Mouse (Mus musculus) neutrophil, adult 5-6 weeks (primary cell): ENCODE measurements around the gene Nadk. TPM values are rescaled to one million over a fixed set of nuclear protein-coding genes. Genes with fewer than 3 reads are reported as not detected.
A peak's percentile ranks its signal among the peaks of the same experiment; 100 is the strongest.

Experiments used
- ATAC-seq: fragments of 151-379, 151-347 bp; 2 replicates; pipeline ENCODE4 v1.8.0; 2017; ENCODE audit warnings: mild to moderate bottlenecking, moderate TSS enrichment; ENCODE audit not compliant: insufficient number of reproducible peaks, poor library complexity, low FRiP score, severe bottlenecking; ENCODE audit errors: extremely low read depth
- total RNA-seq: library from RNA; stranded (forward); fragments of 200-1000 nt; gene quantifications from 2 replicates; pipeline ENCODE4 v1.2.3, GENCODE M21; 2017

Gene Nadk
- total RNA-seq, 1 experiment from 2014 or later, result 281 TPM

DNA sequence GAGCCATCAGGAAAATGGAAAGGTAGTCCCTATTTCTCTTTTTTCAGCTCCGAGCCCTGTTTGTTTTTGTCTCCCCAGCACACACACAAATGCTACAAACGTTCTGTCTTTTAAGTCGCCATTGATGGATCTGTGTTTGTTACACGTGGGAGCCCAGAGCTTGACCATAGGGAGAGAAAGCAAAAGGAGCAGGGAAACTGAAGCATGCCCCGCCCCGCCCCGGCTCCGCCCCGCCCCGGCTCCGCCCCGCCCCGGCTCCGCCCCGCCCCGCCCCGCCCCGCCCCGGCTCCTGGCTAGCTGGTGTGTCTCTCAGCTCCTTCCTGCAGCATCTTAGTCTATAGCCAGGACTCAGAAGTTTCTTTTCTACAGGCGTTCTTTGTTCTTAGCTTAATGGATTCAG, 36.4 kb downstream of the Nadk start:
- no peak for ATAC-seq

DNA sequence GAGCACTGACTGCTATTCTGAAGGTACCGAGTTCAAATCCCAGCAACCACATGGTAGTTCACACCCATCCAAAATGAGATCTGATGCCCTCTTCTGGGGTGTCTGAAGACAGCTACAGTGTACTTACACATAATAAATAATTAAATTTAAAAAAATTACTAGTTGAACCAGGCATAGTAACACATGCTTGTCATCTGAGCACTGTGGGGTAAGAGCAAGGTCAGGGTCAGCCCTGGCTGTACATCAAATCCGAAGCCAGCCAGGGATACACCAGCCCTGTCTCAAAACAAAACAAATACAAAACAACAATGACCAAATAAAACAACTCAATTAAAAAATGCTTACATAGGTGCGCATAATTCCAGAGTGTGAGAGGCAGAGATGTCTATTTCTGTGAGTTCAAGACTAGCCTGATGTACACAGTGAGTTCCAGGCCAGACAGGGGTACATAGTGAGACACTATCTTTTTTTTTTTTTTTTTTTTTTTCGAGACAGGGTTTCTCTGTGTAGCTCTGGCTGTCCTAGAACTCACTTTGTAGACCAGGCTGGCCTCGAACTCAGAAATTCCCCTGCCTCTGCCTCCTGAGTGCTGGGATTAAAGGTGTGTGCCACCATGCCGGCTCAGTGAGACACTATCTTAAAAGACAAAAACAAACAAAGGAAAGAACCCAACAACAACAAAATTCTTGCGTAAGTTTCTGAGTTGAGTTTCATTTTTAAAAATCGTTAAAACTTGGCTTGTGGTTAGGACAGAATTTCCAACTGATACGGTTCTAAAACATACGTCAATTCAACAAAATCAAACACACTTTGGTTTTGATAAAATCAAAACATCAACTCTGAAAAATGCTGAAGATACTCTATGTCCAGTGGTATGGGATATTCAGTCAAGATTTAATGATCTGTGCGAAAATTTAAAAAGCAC, 38.0 kb downstream of the Nadk start:
- no peak for ATAC-seq

DNA sequence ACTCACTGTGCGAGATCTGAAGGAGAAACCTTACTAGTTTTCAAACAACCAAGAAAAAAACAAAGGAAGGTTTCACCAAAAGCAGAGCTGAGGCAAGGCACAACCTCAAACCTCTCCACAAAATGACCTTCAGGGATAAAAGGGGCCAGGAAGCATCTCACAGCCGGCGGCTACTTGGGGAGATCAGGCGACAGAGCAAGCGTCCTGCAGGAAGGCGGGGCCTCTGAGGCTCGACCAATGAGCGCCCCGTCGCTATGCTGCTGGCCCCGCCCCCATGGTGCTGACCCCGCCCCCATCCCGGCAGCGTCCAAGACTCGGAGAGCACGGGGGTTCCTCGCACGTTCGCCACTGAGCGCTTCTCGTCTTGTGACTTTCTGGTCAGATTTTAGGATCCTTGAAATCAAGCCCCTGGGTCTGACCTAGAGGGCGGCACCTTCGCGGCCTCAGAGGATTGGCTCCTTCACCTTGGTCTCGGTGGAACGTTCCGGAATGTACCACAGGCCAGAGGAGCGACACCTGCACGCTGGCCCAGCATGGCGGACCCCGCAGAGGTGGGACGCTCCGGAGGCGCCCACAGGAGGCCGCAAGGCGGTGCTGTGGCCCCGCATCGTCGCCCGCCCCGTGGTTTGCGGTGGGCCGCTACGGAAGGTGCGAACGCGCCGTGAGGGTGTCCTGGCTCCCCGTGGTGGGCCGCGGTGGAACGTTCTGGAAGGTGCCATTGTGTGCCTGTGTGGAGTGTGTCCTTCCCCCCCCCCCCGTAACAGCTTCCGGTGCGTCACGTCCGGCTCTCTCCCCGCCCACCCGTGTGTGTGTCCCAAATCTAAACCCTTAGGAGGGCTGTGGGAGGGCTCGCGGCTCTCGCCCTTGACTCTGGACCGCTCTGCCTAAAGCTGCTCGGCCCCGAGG, 39.2 kb downstream of the Nadk start, which contains the start of gene Slc35e2:
Slc35e2 (plus strand) TSS at position 326 of the 906 bp plus-strand sequence.
- ATAC-seq, result peak; percentile 92

DNA sequence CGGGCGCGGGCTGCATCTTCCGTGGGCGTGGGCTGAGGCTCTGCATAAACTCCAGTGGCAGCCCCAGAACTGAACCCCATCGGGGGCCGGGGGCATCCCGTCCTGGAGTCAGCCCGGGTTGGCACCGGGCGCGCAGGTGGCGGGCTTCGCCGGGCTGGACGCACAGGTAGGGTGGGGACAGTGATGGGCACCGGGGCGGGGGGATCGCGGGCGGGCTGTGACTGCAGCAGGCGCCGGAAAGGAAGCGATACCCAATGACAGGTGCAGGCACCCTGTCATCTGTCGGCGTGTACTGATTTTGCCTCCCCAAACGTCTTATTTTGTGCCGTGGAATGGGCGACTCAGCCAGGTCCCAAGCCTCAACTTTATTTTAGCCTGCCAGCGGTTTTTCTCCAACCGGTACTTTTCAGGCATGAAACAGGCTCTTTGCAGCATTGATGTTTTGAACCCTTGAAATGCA, 39.8 kb downstream of the Nadk start:
- no peak for ATAC-seq

DNA sequence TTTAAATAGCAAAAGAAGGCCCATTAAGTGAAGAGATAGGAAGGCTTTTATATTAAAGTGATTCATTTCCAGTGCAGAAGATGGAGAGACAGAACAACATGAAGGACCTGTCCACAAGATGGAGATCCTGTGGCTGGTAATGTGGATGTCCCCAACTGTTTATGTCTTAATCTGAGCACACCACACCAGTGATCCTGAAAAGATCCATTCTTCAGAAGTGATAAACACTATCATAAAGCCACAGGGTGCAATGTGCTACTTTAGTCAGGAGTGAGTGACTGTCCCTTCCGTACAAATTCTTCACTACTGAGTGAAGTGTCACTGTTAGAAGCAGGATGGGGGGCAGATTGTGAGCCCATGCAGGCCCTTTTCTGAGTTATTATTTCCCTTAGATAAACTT, 40.6 kb downstream of the Nadk start:
- ATAC-seq, result no peak

DNA sequence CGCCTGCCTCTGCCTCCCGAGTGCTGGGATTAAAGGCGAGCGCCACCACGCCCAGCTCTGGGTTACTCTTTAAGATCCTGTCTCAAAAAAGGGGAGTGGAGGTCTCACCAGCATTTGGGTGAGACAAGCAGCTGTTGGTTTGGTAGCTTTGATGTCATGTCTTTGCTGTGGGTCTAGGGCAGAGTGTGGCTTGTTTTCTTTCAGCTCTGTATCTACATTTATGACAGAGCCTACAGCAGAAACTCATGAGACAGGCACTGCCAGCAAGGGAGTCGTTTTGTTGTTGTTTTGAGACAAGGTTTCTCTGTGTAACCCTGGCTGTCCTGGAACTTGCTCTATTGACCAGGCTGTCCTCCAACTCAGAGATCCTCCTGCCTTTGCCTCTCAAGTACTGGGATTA, 41.6 kb downstream of the Nadk start:
- ATAC-seq, result no peak

DNA sequence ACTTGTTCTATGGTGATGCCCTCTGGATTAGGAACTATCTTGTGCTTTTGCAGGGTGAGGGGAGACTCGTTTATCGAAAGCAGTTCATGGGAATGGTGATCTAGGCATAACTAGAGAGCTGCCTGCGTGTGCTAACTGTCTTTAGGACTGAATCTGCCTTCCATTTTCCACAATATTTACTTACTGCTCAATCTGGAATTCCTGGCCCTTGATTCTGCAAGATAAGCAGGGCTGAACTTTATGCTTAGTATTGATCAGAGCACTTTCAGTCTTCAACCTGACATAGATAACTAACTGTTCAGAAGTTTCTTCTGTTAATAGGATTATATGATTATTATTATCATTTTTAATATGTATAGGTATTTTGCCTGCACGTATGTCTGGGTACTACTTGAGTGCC, 43.0 kb downstream of the Nadk start:
- no peak for ATAC-seq

DNA sequence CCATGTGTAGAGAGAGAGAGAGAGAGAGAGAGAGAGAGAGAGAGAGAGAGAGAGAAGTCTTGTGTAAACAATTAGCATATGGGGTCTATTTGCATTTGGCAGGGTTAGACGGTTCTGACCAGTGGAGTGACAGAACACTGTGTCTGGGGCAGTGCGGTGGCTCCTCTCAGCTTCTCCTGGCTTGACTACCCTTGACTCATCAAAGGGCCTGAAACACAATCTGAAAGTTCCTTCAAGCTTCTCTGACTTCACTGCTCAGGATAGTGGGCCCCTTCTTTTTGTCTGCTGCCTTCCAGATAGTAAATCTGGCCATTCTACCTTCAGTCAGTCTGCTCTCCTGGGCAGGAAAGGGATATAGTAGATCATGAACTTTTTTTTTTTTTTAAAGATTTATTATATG, 44.6 kb downstream of the Nadk start:
- ATAC-seq, result no peak

DNA sequence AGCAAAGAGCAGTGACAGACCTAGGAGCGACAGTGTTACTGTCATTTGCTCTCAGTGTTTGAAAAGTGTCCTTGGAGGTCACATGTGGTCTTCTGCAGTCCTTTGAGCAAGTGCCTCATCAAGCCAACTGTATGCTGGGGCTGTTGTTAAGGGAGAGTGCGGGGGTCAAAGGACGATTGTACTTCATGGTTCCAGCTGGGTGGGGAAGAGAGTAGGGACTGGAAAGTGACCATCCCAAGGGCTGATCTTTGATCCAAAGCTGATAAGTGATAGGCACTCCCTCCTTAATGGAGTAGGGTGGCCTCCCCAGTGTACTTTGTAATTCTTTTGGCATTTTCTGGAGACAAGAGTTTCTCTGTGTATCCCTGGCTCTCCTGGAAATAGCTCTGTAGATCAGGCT, 49.7 kb downstream of the Nadk start:
- ATAC-seq, result no peak

DNA sequence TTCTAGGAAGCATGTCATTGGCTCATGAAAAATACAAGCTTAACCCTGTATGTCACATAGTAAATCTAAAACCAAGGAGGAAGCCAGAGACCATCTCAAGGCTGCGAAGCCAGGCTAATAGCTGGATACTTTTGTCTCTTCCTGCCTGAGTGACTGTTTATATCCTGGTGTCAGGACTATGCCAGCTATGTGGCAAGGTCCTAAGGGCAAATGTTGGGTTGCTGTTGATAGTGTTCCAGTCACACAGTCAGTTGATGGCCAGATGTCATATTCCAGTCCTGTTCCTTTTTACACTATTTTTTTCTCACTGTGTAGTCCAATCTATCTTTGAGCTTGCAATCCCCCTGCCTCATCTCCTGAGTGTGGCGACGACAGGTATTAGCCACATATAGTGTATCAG, 51.1 kb downstream of the Nadk start:
- ATAC-seq, result no peak

DNA sequence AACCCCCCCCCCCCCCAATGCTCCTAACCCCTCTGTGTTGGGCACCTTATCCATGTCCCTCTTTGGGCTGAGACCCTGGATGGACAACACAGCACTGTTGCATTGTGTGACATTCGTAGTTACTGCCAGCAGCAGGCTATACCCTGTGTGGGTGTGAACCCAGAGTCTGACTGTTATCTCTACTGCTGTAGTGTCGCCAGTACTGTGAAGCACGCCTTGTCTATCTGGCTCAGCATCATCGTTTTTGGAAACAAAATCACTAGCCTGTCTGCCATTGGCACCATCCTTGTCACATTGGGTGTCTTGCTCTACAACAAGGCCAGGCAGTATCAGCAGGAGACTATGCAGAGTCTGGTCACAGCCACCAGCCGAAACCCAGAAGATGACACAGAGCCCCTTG, 56.1 kb downstream of the Nadk start:
- no peak for ATAC-seq

DNA sequence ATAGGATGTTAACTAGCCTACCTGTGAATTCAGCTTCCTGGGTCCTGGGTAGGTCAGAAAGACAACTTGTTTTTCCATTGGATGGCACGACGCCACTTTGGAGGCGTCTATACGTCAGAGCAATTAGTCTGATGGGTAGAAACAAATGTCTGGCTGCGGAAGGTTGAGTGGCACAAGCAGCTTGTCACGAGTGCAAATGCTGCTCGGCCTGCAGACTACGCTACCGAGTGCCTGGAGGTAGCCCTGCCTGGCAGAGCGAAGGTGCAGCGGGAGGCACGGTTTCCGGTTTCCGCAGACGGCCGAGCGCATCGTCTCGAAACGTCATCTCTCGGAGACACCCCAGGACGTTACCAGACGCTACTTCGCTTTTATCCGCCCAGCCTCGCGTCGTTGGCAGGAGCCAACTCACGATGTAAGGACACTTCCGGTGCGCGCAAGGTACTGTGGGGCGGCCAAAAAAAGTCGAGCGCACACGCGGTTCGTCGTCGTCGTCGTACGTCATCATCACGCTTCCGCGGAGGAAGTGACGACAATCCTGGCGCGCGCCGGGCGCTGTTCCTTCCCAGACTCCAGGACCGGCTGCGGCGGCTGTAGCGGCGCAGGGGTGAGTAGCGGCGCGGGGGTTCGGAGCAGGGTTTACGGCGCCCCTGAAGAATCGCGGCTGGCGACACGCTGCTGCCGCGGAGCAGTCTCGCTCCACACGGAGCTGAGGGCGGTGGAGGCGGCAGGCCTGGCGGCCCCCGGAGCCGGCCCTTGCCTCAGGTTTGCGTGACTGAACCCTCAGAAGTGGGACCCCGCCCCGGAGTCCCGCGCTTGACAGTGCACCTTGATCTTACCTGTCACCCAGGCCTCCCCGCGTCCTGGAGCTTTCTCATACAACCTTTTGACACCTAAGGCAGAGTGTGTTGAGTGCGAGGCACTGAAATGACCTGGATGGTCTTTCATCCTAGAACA, 62.4 kb downstream of the Nadk start, which contains the start of gene Cdk11b:
Cdk11b (plus strand) TSS at position 517 of the 954 bp plus-strand sequence.
- ATAC-seq, result peak; percentile 98

DNA sequence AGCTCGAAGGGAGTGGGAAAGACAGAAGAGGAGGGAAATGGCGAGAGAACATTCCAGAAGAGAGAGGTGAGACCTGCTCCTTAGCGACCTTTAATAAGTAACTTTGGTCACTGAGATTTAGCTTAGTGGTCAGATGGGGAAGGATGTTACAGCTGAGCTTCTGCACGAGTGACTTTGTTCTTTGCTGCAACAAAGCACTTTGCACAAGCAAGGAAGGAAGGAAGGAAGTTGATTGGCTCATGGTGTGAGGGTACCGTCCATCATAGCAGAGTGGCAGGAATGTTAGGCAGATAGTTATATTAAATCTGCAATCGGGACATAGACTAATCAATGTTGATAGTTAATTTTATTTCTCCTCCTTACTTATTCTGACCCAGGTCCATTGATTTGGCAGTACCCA, 68.1 kb downstream of the Nadk start:
- ATAC-seq, result no peak

DNA sequence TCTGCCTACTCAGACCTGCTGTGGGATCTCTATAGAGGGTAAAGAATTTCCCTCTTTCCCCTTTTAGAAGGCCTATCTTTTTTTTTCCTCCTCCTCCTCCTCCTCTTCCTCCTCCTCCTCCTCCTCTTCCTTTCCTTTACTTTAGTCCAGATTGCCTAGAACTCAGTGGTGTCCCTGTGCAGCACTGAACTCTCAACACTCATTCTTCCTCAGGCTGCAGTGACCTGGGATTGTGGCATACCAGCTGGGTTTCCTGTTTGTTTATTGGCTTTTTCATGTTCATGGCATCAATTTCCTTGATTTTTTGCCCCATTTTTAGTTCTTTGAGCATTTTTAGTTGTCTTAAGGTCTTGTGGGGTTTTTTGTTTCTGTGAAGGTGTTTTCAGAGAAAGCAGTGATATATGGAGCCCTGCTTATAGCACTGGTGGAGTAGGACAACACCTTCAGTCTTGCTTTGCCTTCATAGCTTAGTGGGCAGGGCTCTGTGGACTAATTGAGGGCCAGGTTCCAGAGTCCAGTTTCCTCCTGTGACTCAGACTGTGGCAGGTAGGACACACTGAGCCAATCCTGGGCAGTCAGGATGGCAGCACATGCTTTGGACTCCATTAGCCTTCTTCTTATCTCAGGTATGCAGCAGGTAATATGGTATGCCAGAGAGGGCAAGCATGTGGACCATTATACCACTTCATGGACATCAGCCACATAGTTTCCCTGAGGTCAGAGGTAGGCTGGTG, 73.8 kb downstream of the Nadk start:
- no peak for ATAC-seq
